ENCODE assay signal across 8 mouse cellular contexts in genomic region chr10:43579381-43580261, GRCm38 (mm10). TPM values are rescaled to one million over a fixed set of nuclear protein-coding genes. Genes with fewer than 3 reads are reported as not detected.
DNase-seq lines count a peak whose midpoint lies in the region; ATAC-seq and TF ChIP-seq lines count a peak whose summit lies in the region.

No protein-coding gene starts in this region.

- peaks cover 18% of the 10 kb centered on the region for H3K4me1 ChIP-seq in embryonic facial prominence, embryonic 12.5 days
- H3K4me1 ChIP-seq in heart, postnatal 0 days (ENCODE audit: control insufficient read depth, insufficient read depth), result 0 out of 2 replicates have a peak, but pooled peaks cover 4% of the 10 kb centered on the region
- peaks cover 21% of the 10 kb centered on the region for H3K4me1 ChIP-seq in limb, embryonic 10.5 days
- H3K4me1 ChIP-seq in midbrain, embryonic 10.5 days, result peaks cover 35% of the 10 kb centered on the region

- TF ChIP-seq CTCF in heart, postnatal 0 days (IDR thresholded peaks at IDR 0.05; ENCODE audit: low read depth), result no peak

- H3K36me3 ChIP-seq in embryonic facial prominence, embryonic 12.5 days, result peaks cover 28% of the 10 kb centered on the region
- H3K36me3 ChIP-seq in heart, postnatal 0 days (replicated peaks; ENCODE audit: control insufficient read depth, insufficient read depth, low read length), result no peaks in the 10 kb centered on the region
- peaks cover 36% of the 10 kb centered on the region for H3K36me3 ChIP-seq in limb, embryonic 10.5 days
- H3K36me3 ChIP-seq in midbrain, embryonic 10.5 days, result peaks cover 32% of the 10 kb centered on the region
- H3K36me3 ChIP-seq in splenic B cell, adult 2 months (ENCODE audit: control insufficient read depth, insufficient read depth, low read length, poor library complexity, severe bottlenecking), result no peaks in the 10 kb centered on the region

- no peaks in the 10 kb centered on the region for H3K27me3 ChIP-seq in embryonic facial prominence, embryonic 12.5 days
- peaks cover 10% of the 10 kb centered on the region; the same call in 1 of the 2 replicates for H3K27me3 ChIP-seq in heart, postnatal 0 days (ENCODE audit: control insufficient read depth, insufficient read depth, low read length)
- no peaks in the 10 kb centered on the region for H3K27me3 ChIP-seq in limb, embryonic 10.5 days (ENCODE audit: low read depth, poor library complexity, severe bottlenecking)
- peaks cover 21% of the 10 kb centered on the region for H3K27me3 ChIP-seq in midbrain, embryonic 10.5 days (ENCODE audit: low read depth, poor library complexity, severe bottlenecking)
- no peaks in the 10 kb centered on the region for H3K27me3 ChIP-seq in splenic B cell, adult 2 months (ENCODE audit: control insufficient read depth, insufficient read depth, low read length, poor library complexity, severe bottlenecking)

- H3K27ac ChIP-seq in embryonic facial prominence, embryonic 12.5 days, result peak overlapping the region; percentile 98
- peak overlapping the region; percentile 36 for H3K27ac ChIP-seq in heart, postnatal 0 days (ENCODE audit: low read depth)
- peak overlapping the region; percentile 100 for H3K27ac ChIP-seq in limb, embryonic 10.5 days
- H3K27ac ChIP-seq in midbrain, embryonic 10.5 days (replicated peaks), result peak overlapping the region; percentile 94

- peak overlapping the region; percentile 61 for H3K4me3 ChIP-seq in embryonic facial prominence, embryonic 12.5 days
- H3K4me3 ChIP-seq in heart, postnatal 0 days (ENCODE audit: low read depth, low read length), result peak overlapping the region; percentile 63
- H3K4me3 ChIP-seq in limb, embryonic 10.5 days, result peak overlapping the region; percentile 86
- peak overlapping the region; percentile 70 for H3K4me3 ChIP-seq in midbrain, embryonic 10.5 days

- ATAC-seq in embryonic facial prominence, embryonic 12.5 days (ENCODE audit: insufficient number of reproducible peaks, insufficient read depth, low FRiP score, low TSS enrichment), result peak; percentile 30; the same call in 1 of the 2 replicates
- ATAC-seq in heart, postnatal 0 days (ENCODE audit: insufficient read depth, low read depth), result peak; percentile 37

- peak; percentile 73 for DNase-seq in right cerebral cortex, postnatal 4 days
- no peak for DNase-seq in right cerebral cortex, adult 2 months (ENCODE audit: low spot score in 2 of 2)
- peak; percentile 62 for DNase-seq in heart, postnatal 0 days (ENCODE audit: low spot score)
- peak; percentile 79 for DNase-seq in limb, embryonic 10.5 days (ENCODE audit: low spot score)
- peak; percentile 73 for DNase-seq in midbrain, embryonic 10.5 days (ENCODE audit: low spot score)
- peak; percentile 68 for DNase-seq in splenic B cell, adult 2 months (ENCODE audit: low read depth, low spot score)
- DNase-seq in cerebellum, adult 8-10 months, result no peak

- WGBS in embryonic facial prominence, embryonic 12.5 days, result under 1% methylated on average over 49 of the region's 49 CpGs
- under 1% methylated on average over 47 of the region's 49 CpGs for WGBS in heart, postnatal 0 days
- under 1% methylated on average over 48 of the region's 49 CpGs for WGBS in limb, embryonic 10.5 days
- WGBS in midbrain, embryonic 10.5 days, result 0% methylated on average over 49 of the region's 49 CpGs

- TF ChIP-seq EP300 in heart, postnatal 0 days (IDR thresholded peaks at IDR 0.05; ENCODE audit: low read depth), result no peak

- H3K9ac ChIP-seq in embryonic facial prominence, embryonic 12.5 days, result peak overlapping the region; percentile 91
- peak overlapping the region; percentile 53 for H3K9ac ChIP-seq in heart, postnatal 0 days (replicated peaks; ENCODE audit: low read depth, low read length)

- no peaks in the 10 kb centered on the region for H3K9me3 ChIP-seq in embryonic facial prominence, embryonic 12.5 days
- H3K9me3 ChIP-seq in heart, postnatal 0 days (replicated peaks; ENCODE audit: control insufficient read depth, low read length), result no peaks in the 10 kb centered on the region
- H3K9me3 ChIP-seq in limb, embryonic 10.5 days (replicated peaks), result no peaks in the 10 kb centered on the region
- H3K9me3 ChIP-seq in midbrain, embryonic 10.5 days (replicated peaks), result no peaks in the 10 kb centered on the region

- H3K4me2 ChIP-seq in embryonic facial prominence, embryonic 12.5 days (replicated peaks), result peak overlapping the region; percentile 75
- H3K4me2 ChIP-seq in heart, postnatal 0 days (ENCODE audit: low read depth, low read length), result peak overlapping the region; percentile 94

RNA-seq across cellular contexts. Expression of gene Cd24a, which starts 1.5 kb away (rescaled TPM):
- polyA plus RNA-seq in embryonic facial prominence, embryonic 12.5 days (2016; fragmentation: Nextera tagmentation; extraction: Ambion mirVana), result 376 TPM in 2 replicates
- 44.3 and 62.2 TPM in 2 replicates for total RNA-seq in heart, postnatal 0 days (2014; rRNA removed; ENCODE audit: low replicate concordance)
- 32.9 and 33.7 TPM in 2 replicates for polyA plus RNA-seq in heart, postnatal 0 days (2015; fragmentation: Nextera tagmentation; extraction: Ambion mirVana)
- 568 and 623 TPM in 2 replicates for polyA plus RNA-seq in limb, embryonic 10.5 days (2016; fragmentation: Nextera tagmentation; extraction: Ambion mirVana)
- 269 and 314 TPM in 2 replicates for polyA plus RNA-seq in midbrain, embryonic 10.5 days (2016; fragmentation: Nextera tagmentation; extraction: Ambion mirVana)

RNA-seq across cellular contexts. Expression of gene 1700021F05Rik, which starts 38.8 kb away (rescaled TPM):
- 59.2 and 60.0 TPM in 2 replicates for polyA plus RNA-seq in embryonic facial prominence, embryonic 12.5 days (2016; fragmentation: Nextera tagmentation; extraction: Ambion mirVana)
- total RNA-seq in heart, postnatal 0 days (2014; rRNA removed; ENCODE audit: low replicate concordance), result 30.7 and 43.0 TPM in 2 replicates
- 129 and 133 TPM in 2 replicates for polyA plus RNA-seq in heart, postnatal 0 days (2015; fragmentation: Nextera tagmentation; extraction: Ambion mirVana)
- 59.7 and 63.5 TPM in 2 replicates for polyA plus RNA-seq in limb, embryonic 10.5 days (2016; fragmentation: Nextera tagmentation; extraction: Ambion mirVana)
- 66.7 and 67.4 TPM in 2 replicates for polyA plus RNA-seq in midbrain, embryonic 10.5 days (2016; fragmentation: Nextera tagmentation; extraction: Ambion mirVana)

RNA-seq across cellular contexts. Expression of gene Gm9803, which starts 55.7 kb away (rescaled TPM):
- 10.2 and 14.4 TPM in 2 replicates for polyA plus RNA-seq in embryonic facial prominence, embryonic 12.5 days (2016; fragmentation: Nextera tagmentation; extraction: Ambion mirVana)
- 5.1 and 6.6 TPM in 2 replicates for total RNA-seq in heart, postnatal 0 days (2014; rRNA removed; ENCODE audit: low replicate concordance)
- polyA plus RNA-seq in heart, postnatal 0 days (2015; fragmentation: Nextera tagmentation; extraction: Ambion mirVana), result 23.4 and 26.9 TPM in 2 replicates
- 11.1 and 14.8 TPM in 2 replicates for polyA plus RNA-seq in limb, embryonic 10.5 days (2016; fragmentation: Nextera tagmentation; extraction: Ambion mirVana)
- polyA plus RNA-seq in midbrain, embryonic 10.5 days (2016; fragmentation: Nextera tagmentation; extraction: Ambion mirVana), result 13.9 and 16.8 TPM in 2 replicates

Comparison
In these comparisons a context has a peak if more than half of its experiments do, and no peak if none do; other contexts are left out.
1. DNase-seq: peak in right cerebral cortex, postnatal 4 days (single experiment), heart, postnatal 0 days (single experiment), limb, embryonic 10.5 days (single experiment), midbrain, embryonic 10.5 days (single experiment) and splenic B cell, adult 2 months (single experiment); none in right cerebral cortex, adult 2 months (0 of 2) and cerebellum, adult 8-10 months (single experiment).
2. H3K27ac ChIP-seq: peak in every context shown above with its lines; median percentile 100 in limb, embryonic 10.5 days; 98 in embryonic facial prominence, embryonic 12.5 days; 94 in midbrain, embryonic 10.5 days; 36 in heart, postnatal 0 days.
3. Peak in every context shown above with its lines, with median percentiles within 50 percentile points of each other: H3K4me3 ChIP-seq.